Mouse (Mus musculus): ENCODE measurements at regions not wholly inside any gene's neighbourhood (a gene's known extent, or its start where the extent isn't known, plus 50 kb on each side); places are given as distances from the start of the nearest gene placed in this dataset.

GRCm38 (mm10) chr6:31079586-31080259, 120.8 kb upstream of the Klf14 start:
- H3K4me1 ChIP-seq (ENCODE audit: control insufficient read depth, insufficient read depth, low read length) = peaks cover 61% of the 10 kb centered on the region
- peak; percentile 61 for DNase-seq
- TF ChIP-seq CTCF (IDR thresholded peaks at IDR 0.05; ENCODE audit: insufficient read depth, low read length) = no peak
- TF ChIP-seq POLR2A (IDR thresholded peaks at IDR 0.05; ENCODE audit: borderline replicate concordance, extremely low read depth, low read depth, low read length) = no peak
- 41% methylated on average over 14 of the region's 14 CpGs for WGBS
- no peak overlapping the region for H3K4me3 ChIP-seq (replicated peaks; ENCODE audit: extremely low read depth, low read depth, low read length)

- Histone ChIP-seq H3K4me1 (ENCODE audit: control insufficient read depth, insufficient read depth, low read length) (peaks cover 64% of the 10 kb centered on the region), H3K4me3 (replicated peaks; ENCODE audit: extremely low read depth, low read depth, low read length) (no peak overlapping the region)
- WGBS = 53% methylated on average over 4 of the region's 4 CpGs
- TF ChIP-seq POLR2A (IDR thresholded peaks at IDR 0.05; ENCODE audit: borderline replicate concordance, extremely low read depth, low read depth, low read length) = no peak
- TF ChIP-seq CTCF (IDR thresholded peaks at IDR 0.05; ENCODE audit: insufficient read depth, low read length) = no peak
- DNase-seq = no peak
Measured at GRCm38 (mm10) chr6:31080279-31080678, 121.4 kb upstream of the Klf14 start.

- no peak for TF ChIP-seq CTCF (IDR thresholded peaks at IDR 0.05; ENCODE audit: insufficient read depth, low read length)
- TF ChIP-seq POLR2A (IDR thresholded peaks at IDR 0.05; ENCODE audit: borderline replicate concordance, extremely low read depth, low read depth, low read length) = no peak
- 70% methylated on average over 9 of the region's 9 CpGs for WGBS
- peaks cover 64% of the 10 kb centered on the region for H3K4me1 ChIP-seq (ENCODE audit: control insufficient read depth, insufficient read depth, low read length)
- DNase-seq = no peak
- no peak overlapping the region for H3K4me3 ChIP-seq (replicated peaks; ENCODE audit: extremely low read depth, low read depth, low read length)
Measured at GRCm38 (mm10) chr6:31080691-31081090, 121.8 kb upstream of the Klf14 start.

- WGBS = 28% methylated on average over 9 of the region's 9 CpGs
- no peak overlapping the region for H3K4me3 ChIP-seq (replicated peaks; ENCODE audit: extremely low read depth, low read depth, low read length)
- peaks cover 59% of the 10 kb centered on the region for H3K4me1 ChIP-seq (ENCODE audit: control insufficient read depth, insufficient read depth, low read length)
- TF ChIP-seq POLR2A (IDR thresholded peaks at IDR 0.05; ENCODE audit: borderline replicate concordance, extremely low read depth, low read depth, low read length) (no peak), CTCF (IDR thresholded peaks at IDR 0.05; ENCODE audit: insufficient read depth, low read length) (no peak)
- DNase-seq = no peak
Measured at GRCm38 (mm10) chr6:31081238-31081637, 122.4 kb upstream of the Klf14 start.

GRCm38 (mm10) chr6:31081988-31082387, 123.1 kb upstream of the Klf14 start:
- Histone ChIP-seq H3K4me3 (replicated peaks; ENCODE audit: extremely low read depth, low read depth, low read length) (no peak overlapping the region), H3K4me1 (ENCODE audit: control insufficient read depth, insufficient read depth, low read length) (peaks cover 58% of the 10 kb centered on the region)
- no peak for TF ChIP-seq POLR2A (IDR thresholded peaks at IDR 0.05; ENCODE audit: borderline replicate concordance, extremely low read depth, low read depth, low read length)
- no peak for TF ChIP-seq CTCF (IDR thresholded peaks at IDR 0.05; ENCODE audit: insufficient read depth, low read length)
- DNase-seq = no peak
- 53% methylated on average over 7 of the region's 7 CpGs for WGBS

- 74% methylated on average over 10 of the region's 10 CpGs for WGBS
- Histone ChIP-seq H3K4me1 (ENCODE audit: control insufficient read depth, insufficient read depth, low read length) (peaks cover 55% of the 10 kb centered on the region), H3K4me3 (replicated peaks; ENCODE audit: extremely low read depth, low read depth, low read length) (no peak overlapping the region)
- TF ChIP-seq CTCF (IDR thresholded peaks at IDR 0.05; ENCODE audit: insufficient read depth, low read length) (no peak), POLR2A (IDR thresholded peaks at IDR 0.05; ENCODE audit: borderline replicate concordance, extremely low read depth, low read depth, low read length) (no peak)
- no peak for DNase-seq
Measured at GRCm38 (mm10) chr6:31082613-31083470, 124.0 kb upstream of the Klf14 start.

- no peak for DNase-seq
- TF ChIP-seq POLR2A (IDR thresholded peaks at IDR 0.05; ENCODE audit: borderline replicate concordance, extremely low read depth, low read depth, low read length) (no peak), CTCF (IDR thresholded peaks at IDR 0.05; ENCODE audit: insufficient read depth, low read length) (no peak)
- H3K4me3 ChIP-seq (replicated peaks; ENCODE audit: extremely low read depth, low read depth, low read length) = no peak overlapping the region
- H3K4me1 ChIP-seq (ENCODE audit: control insufficient read depth, insufficient read depth, low read length) = peaks cover 54% of the 10 kb centered on the region
- 70% methylated on average over 6 of the region's 6 CpGs for WGBS
Measured at GRCm38 (mm10) chr6:31083701-31084100, 124.8 kb upstream of the Klf14 start.

- no peak for TF ChIP-seq POLR2A (IDR thresholded peaks at IDR 0.05; ENCODE audit: borderline replicate concordance, extremely low read depth, low read depth, low read length)
- TF ChIP-seq CTCF (IDR thresholded peaks at IDR 0.05; ENCODE audit: insufficient read depth, low read length) = no peak
- Histone ChIP-seq H3K4me1 (ENCODE audit: control insufficient read depth, insufficient read depth, low read length) (peaks cover 56% of the 10 kb centered on the region), H3K4me3 (replicated peaks; ENCODE audit: extremely low read depth, low read depth, low read length) (no peak overlapping the region)
- WGBS = 62% methylated on average over 8 of the region's 8 CpGs
- DNase-seq = no peak
Measured at GRCm38 (mm10) chr6:31085063-31085759, 126.3 kb upstream of the Klf14 start.

- Histone ChIP-seq H3K4me1 (ENCODE audit: control insufficient read depth, insufficient read depth, low read length) (peaks cover 55% of the 10 kb centered on the region), H3K4me3 (replicated peaks; ENCODE audit: extremely low read depth, low read depth, low read length) (no peak overlapping the region)
- WGBS = 65% methylated on average over 9 of the region's 9 CpGs
- no peak for DNase-seq
- TF ChIP-seq CTCF (IDR thresholded peaks at IDR 0.05; ENCODE audit: insufficient read depth, low read length) (no peak), POLR2A (IDR thresholded peaks at IDR 0.05; ENCODE audit: borderline replicate concordance, extremely low read depth, low read depth, low read length) (no peak)
Measured at GRCm38 (mm10) chr6:31085760-31086108, 126.9 kb upstream of the Klf14 start.

Measured in lung, adult 2 months (tissue).